Mouse (Mus musculus) kidney, adult 2 months (tissue): Measurements from ENCODE around the gene Tmem239.

Experiments used
- CTCF ChIP-seq: fragments of 200-500 bp; conservative IDR thresholded peaks from 2 replicates; pipeline ENCODE4 v1.5.1; 2011; ENCODE audit warnings: low read depth, mild to moderate bottlenecking, control low read depth, low read length, moderate library complexity, mixed read lengths; ENCODE audit not compliant: insufficient read depth, insufficient read length
- POLR2A ChIP-seq: fragments of 200-500 bp; IDR thresholded peaks from one replicate; pipeline ENCODE4 v1.6.1; 2011; ENCODE audit warnings: low read depth, low read length, control low read depth

DNA sequence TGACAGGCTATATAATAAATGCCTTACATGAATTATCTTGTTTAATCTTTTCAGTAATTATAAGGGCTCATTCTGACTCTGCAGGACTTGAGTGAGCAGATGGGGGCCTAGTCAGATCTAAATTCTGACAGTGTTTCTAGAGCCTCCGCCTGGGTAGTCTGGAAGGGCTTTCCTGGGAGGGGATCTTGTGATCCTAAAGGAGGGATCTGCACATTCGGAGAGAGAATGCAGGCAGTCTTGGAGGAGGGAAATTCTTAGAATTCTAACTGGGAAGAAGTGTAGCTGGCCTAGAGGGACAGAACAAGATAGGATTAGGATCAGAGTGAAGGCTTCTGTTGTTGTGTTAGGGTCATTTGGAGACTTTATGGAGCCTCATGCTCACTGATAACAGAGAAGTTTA lies 46.0 kb downstream of the Tmem239 start:
- no peak for TF ChIP-seq CTCF
- no peak for TF ChIP-seq POLR2A
